Mouse (Mus musculus) kidney, postnatal 14 days (tissue): ENCODE data around the gene Nhlrc4.

Experiments used
- DNase-seq: peaks from one replicate; pipeline ENCODE4 v3.0.0; 2022; ENCODE audit warnings: mixed read lengths

Nhlrc4 gene

GRCm38 (mm10) chr17:25957586-25958051, 12.9 kb upstream of the Nhlrc4 start:
- no peak for DNase-seq

DNA sequence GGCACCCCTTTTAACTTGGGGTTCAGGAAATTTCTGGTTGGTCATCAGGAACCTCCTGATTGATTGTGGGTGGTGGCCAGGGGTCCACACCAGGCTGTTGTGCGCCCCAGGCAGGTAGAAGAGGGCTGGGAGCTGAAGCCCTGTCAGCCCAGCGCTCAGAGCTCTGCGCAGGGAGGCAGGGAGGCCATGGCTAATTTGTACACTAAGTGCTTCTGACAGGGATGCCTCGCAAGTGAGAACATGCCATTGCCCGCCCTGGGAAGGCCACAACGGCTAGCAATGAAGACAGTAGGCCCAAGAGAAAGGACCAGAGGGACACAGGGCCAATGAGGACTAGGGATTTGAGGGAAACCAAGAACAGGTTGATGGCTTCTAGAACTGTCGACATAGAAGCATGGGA, 11.9 kb upstream of the Nhlrc4 start:
- no peak for DNase-seq

DNA sequence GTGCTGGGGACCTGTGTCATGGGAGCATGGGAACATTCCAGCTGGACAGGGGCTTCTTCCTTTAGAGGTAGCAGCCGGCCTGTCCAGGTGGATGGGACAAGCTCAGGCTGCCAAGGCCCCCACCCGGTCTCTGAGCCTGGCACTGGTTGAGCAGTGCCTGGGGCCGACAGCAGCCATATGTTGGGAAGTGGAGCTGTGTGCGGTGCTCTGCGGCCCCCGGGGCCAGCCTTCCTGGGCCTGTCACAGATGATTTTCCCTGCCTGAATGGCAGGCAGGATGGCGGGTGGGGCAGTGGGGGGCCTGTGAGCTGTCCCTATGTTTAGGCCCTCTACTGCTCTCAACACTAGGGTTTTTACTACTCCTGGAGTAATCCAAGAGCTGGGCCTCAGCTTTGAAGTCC, 11.4 kb upstream of the Nhlrc4 start:
- no peak for DNase-seq

DNA sequence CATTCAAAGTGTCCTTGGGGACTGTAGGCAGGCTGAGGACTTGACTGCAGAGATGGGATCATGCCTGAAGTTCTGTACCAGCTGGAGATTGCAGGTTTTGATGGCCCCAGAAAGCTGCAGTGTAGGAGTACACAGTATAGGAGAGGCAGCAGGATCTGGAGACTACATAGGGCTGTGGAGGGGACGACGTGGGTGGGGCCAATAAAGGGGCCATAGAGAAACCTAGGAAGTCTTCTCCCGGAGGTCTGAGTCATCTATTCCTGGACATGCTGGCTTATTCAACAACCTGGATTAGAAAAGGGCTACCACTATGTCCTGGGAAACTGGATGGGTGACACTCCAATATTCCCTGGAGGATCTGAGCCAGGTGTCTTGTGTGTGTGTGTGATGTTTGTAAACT, 11.0 kb upstream of the Nhlrc4 start:
- no peak for DNase-seq

DNA sequence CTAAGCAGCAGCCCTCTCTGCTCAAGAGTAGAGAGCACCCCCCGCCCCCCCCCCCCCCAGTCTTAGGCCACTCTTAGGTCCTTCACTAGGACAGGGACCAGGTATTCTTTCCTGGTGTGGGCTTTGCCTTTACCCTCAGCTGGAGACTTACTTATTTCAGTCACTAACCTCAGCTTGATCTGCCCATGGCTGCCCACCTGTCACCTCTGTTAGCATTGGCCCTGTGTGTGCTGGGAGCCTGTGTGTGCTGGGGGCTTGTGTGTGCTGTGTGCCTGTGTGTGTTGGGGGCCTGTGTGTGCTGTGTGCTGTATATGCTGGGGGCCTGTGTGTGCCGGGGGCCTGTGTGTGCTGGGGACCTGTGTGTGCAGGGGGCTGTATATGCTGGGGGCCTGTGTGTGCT, 9.9 kb upstream of the Nhlrc4 start:
- no peak for DNase-seq

DNA sequence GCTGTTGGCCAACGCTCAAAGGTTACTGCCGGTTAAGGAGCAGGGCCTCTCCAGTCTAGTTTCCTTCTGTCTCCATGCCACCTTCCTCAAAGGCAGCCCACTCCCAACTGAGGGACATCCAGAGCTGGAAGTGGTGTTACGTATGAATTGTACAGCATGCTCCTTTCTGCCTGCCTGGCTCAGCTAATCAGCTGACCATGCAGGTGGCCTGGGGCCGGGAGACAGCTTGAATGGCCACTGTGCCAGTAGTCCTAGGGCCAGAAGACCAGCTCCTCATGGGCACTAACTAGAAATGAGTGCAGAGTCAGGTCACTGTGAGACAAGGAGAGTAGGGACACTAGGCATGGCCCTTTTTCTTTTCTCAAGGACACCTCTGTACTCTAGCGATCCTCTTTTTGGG, 8.4 kb upstream of the Nhlrc4 start:
- no peak for DNase-seq

DNA sequence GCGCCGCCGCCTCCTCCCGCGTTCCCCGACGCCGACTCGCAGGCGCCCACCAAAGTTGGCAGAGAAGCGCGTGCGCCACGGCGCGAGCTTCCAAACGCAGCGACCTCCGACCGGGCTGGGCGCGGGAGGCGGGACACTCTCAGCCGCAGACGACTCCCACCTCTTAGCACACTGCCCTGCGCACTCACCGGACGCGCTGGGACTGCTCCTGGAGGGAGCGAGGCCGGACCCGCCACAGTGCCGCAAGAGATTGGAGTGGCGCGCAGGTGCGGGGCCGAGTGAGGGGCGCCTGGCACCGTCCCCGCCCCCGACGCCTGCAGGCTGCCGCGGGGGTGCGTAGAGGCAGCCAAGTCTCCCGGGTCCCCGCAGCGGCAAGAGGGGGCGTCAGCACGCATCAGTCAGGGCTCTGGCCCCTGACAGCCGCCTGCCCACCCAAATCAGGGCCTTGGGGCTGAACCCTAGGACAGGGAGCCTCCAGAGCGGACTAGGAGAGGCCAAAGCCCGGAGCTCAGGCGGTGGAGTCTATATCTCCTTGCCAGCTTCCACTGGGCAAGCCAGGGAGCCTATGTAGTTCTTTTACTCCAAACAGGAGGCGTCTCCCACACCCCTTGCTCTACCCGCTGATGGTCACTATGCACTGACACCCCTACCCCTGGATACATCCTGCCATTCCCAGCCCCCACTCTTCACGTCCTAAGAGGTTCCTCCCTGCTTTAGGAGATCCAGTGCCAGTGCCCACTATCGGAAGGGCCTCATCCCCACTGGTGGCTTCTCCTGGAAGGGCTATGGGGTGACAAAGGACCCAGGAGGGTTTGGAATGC, 7.3 kb upstream of the Nhlrc4 start, which contains the start of gene A930017K11Rik:
Gene A930017K11Rik (minus strand): TSS at position 763 of the 821 bp plus-strand sequence.
- DNase-seq: peak; percentile 44

DNA sequence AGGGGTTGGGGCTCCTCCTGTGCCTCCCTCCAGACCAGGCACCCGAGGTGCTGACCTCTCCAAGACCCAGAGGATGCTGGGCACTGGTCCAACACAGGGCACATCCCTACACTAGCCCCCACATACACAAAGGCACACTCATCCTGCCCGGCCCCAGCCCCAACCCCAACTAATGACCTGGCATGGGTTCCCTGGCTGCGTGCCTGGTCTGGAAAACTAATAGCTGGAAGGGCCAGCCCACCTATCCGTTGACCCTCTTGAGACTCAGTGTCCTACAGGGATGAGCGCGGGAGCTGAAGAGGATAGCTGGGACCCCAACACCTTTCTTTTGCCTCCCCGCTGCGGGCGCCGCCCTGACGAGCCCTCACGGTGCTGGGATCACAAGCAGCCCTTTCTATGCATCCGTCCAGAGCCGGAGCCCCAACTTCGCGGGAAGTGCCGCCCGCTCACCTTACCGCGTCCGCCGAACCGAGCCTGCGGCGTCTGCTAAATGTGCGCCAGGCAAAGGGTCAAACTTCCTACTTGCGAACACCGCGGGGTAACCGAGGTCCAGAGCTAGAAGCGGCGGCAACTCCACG, 6.6 kb upstream of the Nhlrc4 start:
- no peak for DNase-seq

DNA sequence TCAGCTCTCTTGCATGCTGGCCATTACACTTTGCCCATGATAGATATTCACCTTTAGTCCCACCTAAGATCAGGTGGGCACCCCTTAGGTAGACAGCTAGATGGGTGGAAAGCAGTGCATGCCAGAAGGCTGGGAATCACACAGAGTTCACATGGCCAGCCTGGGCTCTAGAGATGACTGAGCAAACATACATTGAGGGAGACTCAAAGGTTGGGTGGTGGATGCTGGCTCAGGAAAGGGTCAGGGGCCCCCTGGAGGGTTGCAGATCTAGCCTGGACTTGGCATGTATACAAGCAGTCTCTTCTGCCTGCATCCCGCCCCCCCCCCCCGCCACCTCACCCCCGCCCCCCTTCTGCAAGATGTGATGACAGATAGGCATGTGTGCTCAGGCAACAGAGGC, 5.9 kb upstream of the Nhlrc4 start:
- DNase-seq: no peak

- DNase-seq: no peak
These were observed 5.2 kb upstream of the Nhlrc4 start for GRCm38 (mm10) chr17:25949981-25950380.

DNA sequence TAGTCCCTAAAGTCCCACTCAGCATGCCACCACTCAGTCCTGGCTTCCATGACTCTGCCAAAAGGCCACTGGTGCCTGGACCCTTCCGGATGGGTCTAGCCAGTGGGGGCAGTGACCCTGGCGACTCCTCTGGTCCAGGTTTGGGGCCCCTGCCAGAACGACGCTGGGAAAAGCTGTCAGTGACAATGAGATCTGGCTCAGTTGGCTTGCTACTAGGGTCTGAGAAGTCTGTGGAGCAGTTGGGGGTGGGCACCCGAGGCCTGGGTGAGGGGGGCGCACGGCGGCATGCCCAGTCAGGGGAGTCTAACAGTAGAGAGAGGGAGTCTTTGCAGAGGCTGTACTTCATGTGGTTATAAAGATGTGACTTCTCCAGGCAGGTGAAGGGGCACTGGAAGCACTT, 3.3 kb upstream of the Nhlrc4 start:
- no peak for DNase-seq

- no peak for DNase-seq
These were observed 2.8 kb upstream of the Nhlrc4 start for GRCm38 (mm10) chr17:25947576-25947975.

- no peak for DNase-seq
These were observed 2.1 kb upstream of the Nhlrc4 start for GRCm38 (mm10) chr17:25946891-25947290.

DNA sequence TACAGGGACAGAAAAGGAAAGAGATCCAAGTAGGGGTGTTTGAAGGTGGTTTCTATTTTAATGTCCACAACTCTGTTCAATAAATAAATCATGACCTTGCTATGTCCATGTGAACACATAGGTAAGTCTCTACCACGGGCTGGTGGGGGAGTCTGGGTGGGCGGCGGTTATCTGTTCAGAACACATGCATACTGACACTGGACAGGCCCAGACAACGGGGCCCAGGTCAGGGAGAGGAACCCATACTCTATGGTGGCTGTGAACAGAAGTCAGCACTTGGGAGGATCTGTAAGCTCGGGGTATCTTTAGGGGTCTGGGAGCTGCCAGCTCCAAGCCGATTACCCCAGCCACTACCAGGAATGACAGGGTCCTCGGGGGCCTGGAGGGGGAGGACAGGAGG, 1.6 kb upstream of the Nhlrc4 start:
- DNase-seq: no peak

- DNase-seq: peak; percentile 68
These were observed 875 bp upstream of the Nhlrc4 start for GRCm38 (mm10) chr17:25945517-25946155.

DNA sequence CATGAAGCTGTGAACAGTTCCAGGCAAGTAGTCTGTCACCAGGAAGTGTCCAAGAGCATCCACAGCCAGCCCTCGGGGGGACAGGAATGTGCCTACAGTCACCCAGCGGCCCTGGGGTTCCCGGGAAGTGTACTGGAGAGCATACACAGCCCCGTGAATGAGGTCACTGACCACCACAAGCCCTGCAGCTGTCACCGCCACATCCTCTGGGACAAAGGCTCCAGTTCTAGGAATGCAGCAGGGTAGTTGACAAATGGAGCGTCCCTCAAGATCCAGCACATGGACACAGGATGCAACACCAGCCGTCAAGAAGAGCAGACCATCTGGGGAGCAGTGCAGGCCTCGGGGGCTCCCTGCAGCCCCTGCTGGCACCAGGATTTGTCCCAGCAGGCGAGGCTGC, 992 bp downstream of the Nhlrc4 start:
- no peak for DNase-seq

GRCm38 (mm10) chr17:25943221-25943620, 1.5 kb downstream of the Nhlrc4 start:
- no peak for DNase-seq

- DNase-seq: no peak
These were observed 2.1 kb downstream of the Nhlrc4 start for GRCm38 (mm10) chr17:25942597-25943151.

DNA sequence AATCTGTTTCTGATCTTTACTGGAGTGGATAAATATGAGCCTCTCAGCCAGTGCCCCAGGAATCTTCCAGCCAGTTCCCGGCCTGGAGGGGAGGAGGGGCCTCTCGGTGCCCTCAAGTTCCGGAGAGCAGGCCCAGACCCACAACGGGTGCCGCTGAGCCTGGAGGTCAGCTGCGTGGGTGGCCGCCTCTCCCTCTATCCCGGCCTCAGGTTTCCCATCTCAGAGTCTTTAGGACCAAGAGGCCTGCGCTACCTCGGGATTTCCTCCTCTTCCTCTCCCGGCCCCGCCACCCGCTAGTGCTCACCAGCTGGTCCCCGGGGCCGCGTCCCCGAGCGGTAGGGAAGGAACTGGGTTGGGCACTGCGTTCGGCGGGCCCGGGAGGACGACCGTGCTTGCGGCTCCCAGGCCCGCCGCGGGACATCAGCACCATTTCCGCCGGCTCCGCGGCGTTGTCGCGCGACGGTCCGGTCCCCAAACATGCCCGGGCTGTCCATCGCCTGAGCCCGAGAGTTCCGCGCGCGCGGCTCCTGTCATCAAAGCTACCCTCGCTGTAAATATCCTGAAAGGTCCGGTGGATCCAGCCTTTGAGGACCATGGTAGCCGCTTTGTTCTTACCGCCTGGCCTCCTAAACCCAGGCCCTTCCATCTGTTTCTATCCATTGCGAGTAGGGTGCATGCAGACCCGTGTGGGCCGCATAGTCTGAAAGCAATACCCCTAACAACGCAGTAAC, 3.1 kb downstream of the Nhlrc4 start:
- DNase-seq: peak; percentile 85

DNA sequence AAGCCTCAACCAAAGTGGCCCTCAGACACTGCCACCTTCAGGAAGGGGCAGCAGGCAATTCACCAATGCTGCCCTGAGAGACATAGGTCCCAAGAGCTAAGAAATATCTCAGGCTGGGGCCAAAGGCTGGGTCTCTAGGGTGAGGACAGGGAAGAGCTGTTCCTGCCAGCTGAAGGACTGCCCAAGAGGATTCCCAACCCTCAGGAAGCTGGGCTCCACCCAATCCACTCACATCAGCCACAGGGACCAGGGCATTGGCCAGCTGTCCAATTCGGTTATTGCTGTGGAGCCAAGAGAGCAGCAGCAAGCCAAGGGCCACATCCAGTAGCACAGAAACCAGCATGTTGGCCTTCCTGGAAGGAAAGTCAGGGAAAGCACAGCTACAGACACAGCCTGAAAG, 10.2 kb downstream of the Nhlrc4 start:
- no peak for DNase-seq

GRCm38 (mm10) chr17:25925348-25925747, 19.4 kb downstream of the Nhlrc4 start:
- DNase-seq: no peak

DNA sequence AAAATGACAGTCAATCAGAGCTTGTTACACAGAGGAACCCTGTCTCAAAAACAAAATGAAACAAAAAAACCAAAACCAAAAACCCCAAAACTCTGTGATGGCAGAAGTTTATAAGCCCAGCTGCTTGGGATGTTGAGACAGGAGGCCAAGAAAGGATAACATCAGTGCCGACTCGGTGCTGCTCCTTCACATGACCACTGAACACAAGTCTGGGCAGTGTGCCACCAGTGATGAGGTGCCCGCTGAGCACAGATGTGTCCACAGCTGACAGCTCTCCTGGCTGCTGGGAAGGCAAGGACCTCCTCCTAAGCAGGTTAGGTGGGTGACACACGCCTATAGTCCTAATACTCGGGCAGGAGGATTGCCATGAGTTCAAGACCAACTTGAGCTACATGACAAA, 22.6 kb downstream of the Nhlrc4 start:
- DNase-seq: peak; percentile 40
